Mouse (Mus musculus): ENCODE data around the gene Usp36. TPM values are rescaled to one million over a fixed set of nuclear protein-coding genes. Genes with fewer than 3 reads are reported as not detected.

Usp36 gene
- polyA plus RNA-seq, 1 experiment: 19.0 TPM

DNA sequence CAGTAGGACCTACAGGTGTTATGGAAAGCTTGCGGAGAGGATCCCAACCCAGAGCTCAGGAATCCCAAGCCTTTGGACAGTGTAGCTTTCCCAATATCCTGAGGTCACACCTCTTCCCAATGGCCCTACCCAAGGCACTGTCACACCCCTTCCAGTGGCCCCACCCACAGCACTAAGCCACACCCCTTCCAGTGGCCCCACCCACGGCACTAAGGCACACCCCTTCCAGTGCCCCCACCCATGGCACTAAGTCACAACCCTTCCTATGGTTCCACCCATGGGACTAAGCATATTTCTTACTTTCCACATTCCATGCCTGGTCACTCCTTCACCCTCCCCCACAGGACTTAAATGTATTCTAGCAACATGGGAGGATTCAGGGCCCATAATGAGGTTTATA, 8.8 kb upstream of the Usp36 start:
- no peak for DNase-seq

DNA sequence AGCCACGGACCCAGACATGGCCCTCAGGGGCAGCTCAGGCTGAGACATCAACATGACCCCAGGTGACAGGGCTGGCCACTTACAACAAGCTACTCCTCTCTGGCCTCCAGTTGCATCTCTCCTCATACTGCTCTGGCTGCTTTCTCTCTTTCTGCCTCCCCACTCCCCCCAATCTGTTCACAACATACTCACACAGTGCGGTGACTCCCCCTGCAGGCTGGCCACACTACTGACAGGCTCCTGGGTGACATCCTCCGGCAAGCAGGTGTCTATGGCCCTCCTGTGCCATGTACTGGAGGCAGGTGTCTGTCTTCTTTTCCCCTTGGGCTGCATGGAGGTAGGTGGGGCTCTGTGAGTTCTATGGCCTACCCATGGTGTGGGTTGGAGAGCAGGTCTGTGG, 7.9 kb upstream of the Usp36 start:
- no peak for TF ChIP-seq POLR2A (IDR thresholded peaks at IDR 0.05; ENCODE audit: borderline replicate concordance, extremely low read depth, low read depth, low read length)
- 0 out of 2 replicates have a peak, but pooled peaks have one; percentile 1 for TF ChIP-seq CTCF (IDR thresholded peaks at IDR 0.05; ENCODE audit: insufficient read depth, low read length)
- DNase-seq: no peak
- H3K4me1 ChIP-seq (ENCODE audit: control insufficient read depth, insufficient read depth, low read length): peaks cover 2% of the 10 kb centered on the region; the same call in 1 of the 2 replicates
- WGBS: 83% methylated on average over 3 of the region's 3 CpGs
- no peak overlapping the region for H3K4me3 ChIP-seq (replicated peaks; ENCODE audit: extremely low read depth, low read depth, low read length)

More for the DNA sequence above, 8.8 kb upstream of the Usp36 start:
- Histone ChIP-seq H3K4me1 (ENCODE audit: control insufficient read depth, insufficient read depth, low read length) (peaks cover 2% of the 10 kb centered on the region; the same call in 1 of the 2 replicates), H3K4me3 (replicated peaks; ENCODE audit: extremely low read depth, low read depth, low read length) (no peak overlapping the region)
- 76% methylated on average over 2 of the region's 2 CpGs for WGBS
- TF ChIP-seq CTCF (IDR thresholded peaks at IDR 0.05; ENCODE audit: insufficient read depth, low read length) (no peak), POLR2A (IDR thresholded peaks at IDR 0.05; ENCODE audit: borderline replicate concordance, extremely low read depth, low read depth, low read length) (no peak)

DNA sequence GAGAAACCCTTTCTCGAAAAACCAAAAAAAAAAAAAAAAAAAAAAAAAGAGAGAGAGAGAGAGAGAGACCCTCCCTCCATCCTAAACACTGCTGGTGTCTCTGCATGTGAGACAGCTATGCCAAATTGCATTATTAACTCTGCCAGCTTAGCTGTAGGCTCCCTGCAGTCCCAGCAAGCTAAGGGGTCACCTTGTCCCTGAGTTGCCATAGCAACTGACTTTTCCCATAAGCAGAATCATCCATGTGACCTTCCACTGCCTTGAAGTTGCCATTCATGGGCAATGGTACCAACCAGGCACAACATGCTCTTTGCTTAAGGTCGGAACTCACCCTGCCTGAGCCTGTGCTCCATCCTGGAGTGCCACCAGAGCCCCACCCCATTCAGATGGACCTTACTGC, 5.0 kb upstream of the Usp36 start:
- TF ChIP-seq POLR2A (IDR thresholded peaks at IDR 0.05; ENCODE audit: borderline replicate concordance, extremely low read depth, low read depth, low read length) (no peak), CTCF (IDR thresholded peaks at IDR 0.05; ENCODE audit: insufficient read depth, low read length) (no peak)
- 0 out of 2 replicates have a peak, but pooled peaks cover 3% of the 10 kb centered on the region for H3K4me1 ChIP-seq (ENCODE audit: control insufficient read depth, insufficient read depth, low read length)
- H3K4me3 ChIP-seq (replicated peaks; ENCODE audit: extremely low read depth, low read depth, low read length): no peak overlapping the region
- WGBS: 80% methylated on average over 2 of the region's 2 CpGs
- DNase-seq: no peak

DNA sequence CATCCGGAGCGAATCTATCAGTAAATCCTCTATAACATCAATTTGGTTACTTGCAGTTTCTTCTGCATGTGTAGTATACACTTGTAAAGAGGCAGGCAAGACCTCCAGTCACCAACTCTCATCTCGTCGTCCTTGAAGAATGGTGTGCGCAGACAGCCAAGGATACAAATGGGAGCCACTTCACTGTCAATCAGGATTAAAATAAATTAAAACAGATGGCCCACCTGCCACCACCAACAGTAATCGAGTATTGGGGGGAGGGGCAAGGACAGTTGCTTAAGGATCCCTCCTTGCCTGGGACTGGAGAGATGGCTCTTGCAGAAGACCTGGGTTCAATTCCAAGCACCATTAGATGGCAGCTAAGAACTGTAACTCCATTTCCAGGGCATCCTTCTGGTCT, 2.6 kb upstream of the Usp36 start:
- DNase-seq: no peak
- Histone ChIP-seq H3K4me1 (ENCODE audit: control insufficient read depth, insufficient read depth, low read length) (peaks cover 13% of the 10 kb centered on the region), H3K4me3 (replicated peaks; ENCODE audit: extremely low read depth, low read depth, low read length) (no peak overlapping the region)
- TF ChIP-seq CTCF (IDR thresholded peaks at IDR 0.05; ENCODE audit: insufficient read depth, low read length) (no peak), POLR2A (IDR thresholded peaks at IDR 0.05; ENCODE audit: borderline replicate concordance, extremely low read depth, low read depth, low read length) (no peak)
- 71% methylated on average over 6 of the region's 6 CpGs for WGBS

DNA sequence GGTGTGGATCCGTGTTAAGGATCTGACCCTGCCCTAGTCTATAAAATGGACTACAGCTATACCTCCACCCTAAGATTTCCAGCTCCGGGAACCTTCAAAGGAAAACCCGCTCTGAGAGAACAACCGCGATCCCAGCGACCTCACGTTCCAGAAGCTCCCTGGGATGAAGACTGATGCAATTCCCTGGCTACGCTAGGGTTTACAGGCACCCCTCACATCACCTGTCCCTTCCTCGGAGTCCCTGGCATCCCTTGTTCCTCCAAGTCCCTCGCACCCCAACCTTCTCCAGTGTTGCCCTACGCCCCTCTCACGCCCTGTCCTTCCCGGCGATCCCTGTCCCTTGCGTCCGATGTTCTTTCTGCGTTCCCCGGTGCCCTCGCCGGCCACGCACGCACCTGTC, 482 bp downstream of the Usp36 start:
- peaks cover 13% of the 10 kb centered on the region for H3K4me1 ChIP-seq (ENCODE audit: control insufficient read depth, insufficient read depth, low read length)
- TF ChIP-seq POLR2A (IDR thresholded peaks at IDR 0.05; ENCODE audit: borderline replicate concordance, extremely low read depth, low read depth, low read length) (no peak), CTCF (IDR thresholded peaks at IDR 0.05; ENCODE audit: insufficient read depth, low read length) (no peak)
- DNase-seq: no peak
- under 1% methylated on average over 22 of the region's 22 CpGs for WGBS
- peak overlapping the region; percentile 96 for H3K4me3 ChIP-seq (replicated peaks; ENCODE audit: extremely low read depth, low read depth, low read length)

DNA sequence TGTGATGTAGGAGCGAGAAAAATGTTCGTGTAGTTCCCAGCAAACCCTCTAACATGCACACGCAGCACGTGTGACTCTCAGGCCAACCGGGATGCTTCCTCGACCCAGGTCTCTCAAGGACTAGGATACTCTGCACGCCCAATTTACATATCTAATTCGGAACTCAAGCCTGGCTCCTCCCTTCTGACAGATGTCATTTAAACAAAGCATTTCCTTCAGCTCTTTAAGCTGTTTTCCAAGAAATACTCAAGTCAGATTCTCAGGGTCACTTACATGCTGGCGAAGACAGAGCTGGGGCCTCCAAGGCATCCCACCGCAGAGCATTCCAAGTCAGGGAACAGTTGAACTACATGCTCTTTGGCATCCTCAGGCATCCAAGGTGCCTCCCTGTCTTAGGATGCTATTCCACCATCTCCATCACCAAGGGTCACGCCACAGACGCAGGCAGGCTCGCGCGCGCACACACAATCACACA, 970 bp downstream of the Usp36 start:
- WGBS: 2% methylated on average over 16 of the region's 16 CpGs
- no peak for TF ChIP-seq CTCF (IDR thresholded peaks at IDR 0.05; ENCODE audit: insufficient read depth, low read length)
- DNase-seq: no peak
- Histone ChIP-seq H3K4me1 (ENCODE audit: control insufficient read depth, insufficient read depth, low read length) (peaks cover 13% of the 10 kb centered on the region), H3K4me3 (replicated peaks; ENCODE audit: extremely low read depth, low read depth, low read length) (peak overlapping the region; percentile 96)

DNA sequence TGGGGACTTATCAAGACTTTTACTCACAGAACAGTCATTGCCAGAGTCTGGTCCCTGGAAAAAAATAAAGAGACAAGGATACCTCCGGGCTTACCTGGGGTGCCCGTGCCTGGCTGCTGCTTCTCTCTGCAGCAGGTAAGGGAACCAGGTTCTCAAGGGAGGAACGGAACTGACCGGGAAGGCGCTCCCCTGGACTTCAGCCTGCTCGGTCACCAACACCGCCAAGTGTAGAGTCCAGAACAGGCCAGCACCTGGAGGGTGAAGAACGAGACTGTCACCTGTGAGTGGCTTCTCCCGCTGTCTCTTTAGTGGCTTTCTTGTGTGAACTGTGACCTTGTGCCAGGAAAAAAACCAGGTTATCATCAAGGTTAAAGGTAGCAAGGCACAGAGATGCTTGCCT, 2.5 kb downstream of the Usp36 start:
- DNase-seq: no peak
- WGBS: 93% methylated on average over 9 of the region's 9 CpGs
- H3K4me1 ChIP-seq (ENCODE audit: control insufficient read depth, insufficient read depth, low read length): peaks cover 13% of the 10 kb centered on the region

DNA sequence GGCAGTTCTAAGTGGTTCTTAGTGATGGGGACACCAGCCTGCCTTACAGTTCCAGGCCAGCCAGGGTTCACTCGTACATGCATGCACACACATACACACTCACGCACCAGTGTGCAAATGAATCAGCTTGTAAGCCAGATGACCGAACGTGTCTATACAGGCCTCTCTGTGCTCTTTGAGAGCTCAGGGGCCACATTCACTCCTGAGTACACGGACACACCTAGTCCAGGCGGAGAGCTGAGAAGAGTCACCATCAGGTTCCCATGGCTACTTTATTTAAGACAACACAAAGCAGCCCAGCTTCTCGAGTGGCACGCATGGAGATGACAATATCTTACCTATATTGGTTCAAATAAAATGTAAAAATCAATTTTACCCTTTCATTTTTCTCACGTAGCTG, 3.6 kb downstream of the Usp36 start:
- TF ChIP-seq CTCF (IDR thresholded peaks at IDR 0.05; ENCODE audit: insufficient read depth, low read length) (no peak), POLR2A (IDR thresholded peaks at IDR 0.05; ENCODE audit: borderline replicate concordance, extremely low read depth, low read depth, low read length) (no peak)
- peaks cover 13% of the 10 kb centered on the region for H3K4me1 ChIP-seq (ENCODE audit: control insufficient read depth, insufficient read depth, low read length)
- 79% methylated on average over 9 of the region's 9 CpGs for WGBS
- no peak overlapping the region for H3K4me3 ChIP-seq (replicated peaks; ENCODE audit: extremely low read depth, low read depth, low read length)
- no peak for DNase-seq

More for the DNA sequence above, 2.5 kb downstream of the Usp36 start:
- TF ChIP-seq POLR2A (IDR thresholded peaks at IDR 0.05; ENCODE audit: borderline replicate concordance, extremely low read depth, low read depth, low read length) (no peak), CTCF (IDR thresholded peaks at IDR 0.05; ENCODE audit: insufficient read depth, low read length) (no peak)
- H3K4me3 ChIP-seq (replicated peaks; ENCODE audit: extremely low read depth, low read depth, low read length): no peak overlapping the region

DNA sequence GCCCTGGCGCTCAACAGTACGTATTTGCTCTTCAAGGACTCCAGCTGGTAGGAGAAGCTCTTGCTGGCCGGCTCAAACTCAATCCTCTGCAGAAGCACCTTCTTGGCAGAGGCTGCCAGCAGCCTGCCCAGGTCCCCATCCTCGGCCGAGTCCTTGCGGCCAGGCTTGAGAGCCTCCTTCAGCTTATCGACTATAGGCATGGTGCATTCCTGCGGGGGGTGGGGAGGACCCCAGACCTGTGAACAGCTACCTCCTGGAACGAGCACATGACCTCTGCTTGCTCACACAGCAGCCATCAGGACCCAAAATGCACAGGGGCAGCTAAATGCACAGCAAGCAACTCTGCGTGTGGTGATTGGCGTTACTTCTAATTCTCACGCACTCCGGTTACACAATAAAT, 4.3 kb downstream of the Usp36 start:
- Histone ChIP-seq H3K4me3 (replicated peaks; ENCODE audit: extremely low read depth, low read depth, low read length) (no peak overlapping the region), H3K4me1 (ENCODE audit: control insufficient read depth, insufficient read depth, low read length) (peaks cover 13% of the 10 kb centered on the region)
- DNase-seq: peak; percentile 51
- TF ChIP-seq CTCF (IDR thresholded peaks at IDR 0.05; ENCODE audit: insufficient read depth, low read length) (no peak), POLR2A (IDR thresholded peaks at IDR 0.05; ENCODE audit: borderline replicate concordance, extremely low read depth, low read depth, low read length) (no peak)
- WGBS: 82% methylated on average over 13 of the region's 13 CpGs

DNA sequence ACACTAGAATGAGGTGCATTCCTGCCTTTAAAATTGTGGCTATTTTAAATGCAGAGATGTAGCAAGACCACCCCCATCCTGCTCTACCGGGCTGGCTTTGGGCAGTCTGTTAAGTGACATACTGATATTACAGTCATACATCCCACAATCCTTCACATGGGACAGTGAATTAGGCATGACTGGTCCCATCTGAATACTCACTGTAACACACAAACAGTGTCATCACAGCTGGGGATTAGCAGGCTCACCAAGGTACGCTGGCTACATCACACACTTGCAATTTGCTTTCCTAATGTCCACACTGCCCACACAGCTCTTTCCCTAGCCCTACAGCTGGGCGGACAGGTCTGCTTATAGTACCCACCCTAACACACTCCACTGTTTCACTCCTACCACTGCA, 9.8 kb downstream of the Usp36 start:
- TF ChIP-seq CTCF (IDR thresholded peaks at IDR 0.05; ENCODE audit: insufficient read depth, low read length) (no peak), POLR2A (IDR thresholded peaks at IDR 0.05; ENCODE audit: borderline replicate concordance, extremely low read depth, low read depth, low read length) (no peak)
- H3K4me3 ChIP-seq (replicated peaks; ENCODE audit: extremely low read depth, low read depth, low read length): no peak overlapping the region
- H3K4me1 ChIP-seq (ENCODE audit: control insufficient read depth, insufficient read depth, low read length): no peaks in the 10 kb centered on the region
- no peak for DNase-seq
- 85% methylated on average over 3 of the region's 3 CpGs for WGBS
